Mouse (Mus musculus): ENCODE results near the gene Dbr1. TPM values are rescaled to one million over a fixed set of nuclear protein-coding genes. Genes with fewer than 3 reads are reported as not detected.

The Dbr1 gene
- total RNA-seq (2021) (10 to 100 TPM; 12.9 to 13.9 TPM), polyA plus RNA-seq (2012; rRNA removed) (9.9 and 11.9 TPM in 2 replicates)
- long read RNA-seq, transcript Dbr1-201 (8 exons, 2,261 nt) = major isoform, 13 of 18 reads
- long read RNA-seq, partial matches to known transcripts = 1 of 18 reads
- long read RNA-seq, other reads (novel, unspliced or antisense) = 4 of 18 reads

DNA sequence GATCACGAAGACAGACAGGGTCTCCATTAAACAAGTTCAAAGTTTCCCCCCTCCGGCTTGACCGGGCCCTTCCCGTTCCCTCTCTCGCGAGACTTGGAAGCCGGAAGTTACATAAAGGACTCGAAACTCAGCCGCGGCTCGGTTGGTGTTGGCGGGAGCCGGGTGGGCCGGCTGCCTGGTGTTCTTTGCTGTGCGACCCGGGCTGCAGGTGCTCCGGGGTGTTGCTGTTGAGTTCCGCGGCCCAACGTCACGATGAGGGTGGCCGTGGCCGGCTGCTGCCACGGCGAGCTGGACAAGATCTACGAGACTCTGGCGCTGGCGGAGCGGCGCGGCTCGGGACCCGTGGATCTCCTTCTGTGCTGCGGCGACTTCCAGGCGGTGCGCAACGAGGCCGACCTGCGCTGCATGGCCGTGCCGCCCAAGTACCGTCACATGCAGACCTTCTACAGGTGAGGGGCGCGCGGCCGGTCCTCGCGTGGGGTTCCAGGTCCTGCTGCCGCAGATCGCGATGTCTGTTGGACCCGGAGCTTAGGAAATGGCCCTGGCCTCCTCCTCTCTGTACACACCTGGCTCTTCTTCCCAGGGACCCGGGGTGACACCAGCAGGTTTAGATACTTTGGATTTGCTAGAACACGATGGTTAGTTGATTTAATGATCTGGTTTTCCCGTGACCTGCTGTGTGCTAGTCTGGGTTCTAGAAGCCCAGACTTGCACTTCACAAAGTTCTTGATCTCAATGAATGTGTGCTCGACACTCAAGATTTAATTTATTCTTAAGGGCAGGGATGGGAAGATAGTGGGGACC lies at the start of gene Dbr1:
Gene Dbr1, plus strand, starts transcription at position 123 of the 804 bp plus-strand sequence.
- peak; percentile 95 for DNase-seq

DNA sequence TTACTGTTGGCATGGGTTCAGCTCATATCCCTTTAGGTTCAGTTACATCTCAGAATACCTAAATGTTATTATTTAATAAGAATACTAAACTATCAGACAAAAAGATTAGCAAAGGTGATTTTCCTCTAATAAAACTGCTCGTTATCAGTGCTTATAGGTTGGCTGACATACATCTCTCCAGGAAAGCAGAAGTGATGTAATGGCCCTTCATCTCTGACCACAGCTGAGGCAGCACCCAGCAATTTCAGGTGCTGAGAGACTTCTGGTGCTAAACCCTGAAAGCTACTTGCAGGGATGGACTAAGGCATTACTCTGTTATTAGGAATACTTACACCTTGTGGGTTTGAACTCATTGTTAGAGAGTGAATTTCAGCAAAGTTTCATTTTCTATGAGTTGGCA lies 43.7 kb upstream of the Dbr1 start:
- no peak for DNase-seq

DNA sequence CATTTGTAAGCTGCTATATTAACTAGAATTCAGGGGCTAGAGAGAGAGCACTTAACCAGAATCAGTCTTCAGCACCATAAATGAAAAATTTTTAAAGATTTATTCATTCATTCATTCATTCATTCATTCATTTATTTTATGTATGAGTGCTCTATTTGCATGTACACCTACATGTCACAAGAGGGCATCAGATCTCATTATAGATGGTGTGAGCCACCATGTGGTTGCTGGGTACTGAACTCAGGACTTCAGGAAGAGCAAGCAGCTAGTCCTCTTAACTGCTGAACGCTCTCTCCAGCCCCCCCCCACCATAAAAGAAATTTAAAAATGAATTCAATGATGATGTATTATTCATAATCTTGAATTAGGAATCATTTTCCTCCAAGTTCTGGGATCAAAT lies 29.3 kb upstream of the Dbr1 start:
- no peak for DNase-seq

DNA sequence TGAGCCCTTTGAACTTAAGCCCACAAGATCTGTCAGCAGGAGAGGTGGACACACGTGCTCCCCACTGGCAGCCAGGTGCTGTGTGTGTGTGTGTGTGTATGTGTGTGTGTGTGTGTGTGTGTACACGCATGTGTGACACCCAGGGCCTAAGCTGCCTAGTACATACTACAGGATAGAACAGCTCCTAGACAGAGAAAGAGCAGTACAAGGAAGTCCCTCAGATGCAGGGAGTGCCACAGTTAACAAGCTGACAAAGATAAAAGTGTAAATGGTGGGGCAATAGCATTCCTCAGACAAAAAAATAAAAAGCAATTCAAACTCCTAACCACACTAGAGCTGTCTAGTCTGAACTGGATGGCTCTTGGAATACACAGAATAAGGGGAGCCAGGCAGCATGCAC lies 23.5 kb upstream of the Dbr1 start:
- DNase-seq = no peak

DNA sequence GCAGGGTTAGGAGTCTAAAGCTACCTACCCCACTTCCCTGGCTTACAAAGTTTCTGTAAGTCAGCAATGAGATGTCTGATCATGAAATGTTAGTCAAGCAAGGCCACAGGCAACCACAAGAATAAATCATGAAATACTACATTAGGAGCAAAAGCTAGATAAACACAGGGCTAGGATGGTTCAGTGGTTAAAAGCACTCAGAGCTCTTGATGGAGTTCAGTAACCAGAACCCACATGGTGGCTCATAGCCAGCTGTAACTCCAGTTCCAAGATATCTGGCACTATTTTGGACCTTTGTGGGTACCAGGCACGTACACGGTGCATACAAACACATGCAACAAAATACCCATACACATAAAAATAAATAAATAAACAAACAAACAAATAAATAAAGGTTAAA lies 22.6 kb upstream of the Dbr1 start:
- DNase-seq = peak; percentile 43

DNA sequence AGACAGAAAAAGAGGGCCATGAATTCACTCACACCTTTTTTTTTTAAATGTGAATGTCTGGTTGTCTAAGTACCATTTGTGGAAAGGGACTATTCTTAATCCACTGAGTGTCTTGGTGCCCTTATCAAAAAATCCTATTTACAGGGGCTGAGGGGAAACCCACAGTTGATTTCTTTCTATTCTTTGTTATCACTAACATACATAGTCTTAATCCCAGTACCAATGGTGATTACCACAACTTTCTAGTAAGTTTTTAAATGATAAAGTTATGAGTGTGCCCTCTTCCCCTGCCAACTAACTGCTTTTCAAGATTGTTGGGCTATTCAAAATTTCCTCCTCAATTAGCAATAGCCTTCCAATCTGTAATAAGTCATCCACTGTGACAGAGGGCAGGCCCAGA lies 21.5 kb upstream of the Dbr1 start:
- DNase-seq = no peak

DNA sequence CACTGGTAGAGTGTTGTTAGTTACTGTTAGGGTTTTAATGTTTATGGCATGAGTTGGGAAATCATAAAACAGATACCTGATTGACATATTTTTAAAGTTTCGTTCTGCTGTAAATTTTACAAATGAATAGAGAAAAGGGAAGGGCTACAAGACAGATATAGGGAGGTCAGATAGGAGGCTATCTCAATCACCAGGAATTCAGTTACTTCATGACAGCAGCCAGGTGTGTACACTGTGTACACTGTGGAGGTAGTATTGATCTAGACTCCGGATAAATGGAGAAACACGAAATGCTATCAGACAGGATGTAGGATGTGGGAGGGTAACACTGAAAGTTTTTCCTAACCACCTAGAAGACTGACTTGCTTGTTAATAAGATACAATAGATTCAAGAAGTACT lies 20.3 kb upstream of the Dbr1 start:
- no peak for DNase-seq

DNA sequence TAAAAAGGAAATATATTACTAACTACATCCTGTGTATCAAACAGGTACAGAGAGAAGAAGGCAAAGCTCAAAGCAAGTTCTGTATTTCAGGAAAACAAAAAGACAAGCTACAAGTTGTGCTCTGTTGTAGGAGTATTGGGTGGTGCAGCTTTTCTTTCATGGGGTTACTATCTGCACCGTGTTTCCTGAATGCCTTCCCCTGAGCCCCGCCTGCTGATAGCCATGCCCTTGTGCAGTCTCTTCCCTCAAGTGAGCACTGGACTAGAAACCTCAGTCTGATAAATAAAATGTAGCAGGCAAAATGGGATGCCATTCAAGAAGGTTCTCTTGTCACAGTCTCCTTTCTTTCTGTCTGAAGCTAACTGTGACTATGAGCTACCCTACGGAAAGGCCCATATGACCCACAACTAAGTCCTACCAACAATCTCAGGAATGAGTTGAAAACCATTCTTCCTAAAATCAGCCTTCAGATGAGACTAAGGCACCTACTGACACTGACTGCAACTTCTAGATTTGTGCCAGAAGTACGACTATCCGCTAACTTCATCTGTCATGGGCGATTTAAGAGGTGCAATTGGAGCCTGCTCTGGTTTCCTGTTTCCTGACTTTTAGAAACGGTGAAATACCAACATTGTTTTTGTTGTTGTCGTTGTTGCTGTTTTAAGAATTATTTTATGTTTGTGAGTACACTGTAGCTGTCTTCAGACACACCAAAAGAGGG lies 17.9 kb upstream of the Dbr1 start:
- DNase-seq = no peak

DNA sequence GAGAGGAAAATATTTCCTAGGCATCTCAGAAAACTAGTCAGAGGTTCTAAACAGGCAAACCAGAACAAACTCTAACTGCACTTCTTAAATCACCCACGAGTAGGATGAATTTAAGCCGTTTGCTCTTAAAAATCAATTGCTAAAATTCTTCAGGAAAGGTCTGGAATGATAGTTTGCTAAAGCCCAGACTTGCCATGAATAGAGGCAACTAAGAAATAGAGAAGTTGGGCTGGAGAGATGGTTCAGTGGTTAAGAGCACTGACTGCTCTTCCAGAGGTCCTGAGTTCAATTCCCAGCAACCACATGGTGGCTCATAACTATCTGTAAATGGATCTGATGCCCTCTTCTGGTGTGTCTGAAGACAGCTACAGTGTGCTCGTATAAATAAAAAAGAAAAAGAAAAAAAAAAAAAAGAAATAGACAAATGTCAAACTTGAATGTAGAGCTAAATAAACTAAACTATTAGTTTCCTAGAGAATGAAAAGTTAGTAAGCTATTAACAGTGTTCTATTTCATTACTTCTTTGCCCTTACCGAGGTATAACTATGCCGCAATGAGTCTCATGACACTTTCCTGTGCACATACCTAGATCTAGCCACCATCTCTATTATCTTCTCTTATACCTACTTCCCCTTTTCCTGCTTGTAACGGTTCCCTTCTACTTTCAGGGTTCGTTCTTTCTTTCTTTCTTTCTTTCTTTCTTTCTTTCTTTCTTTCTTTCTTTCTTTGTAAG lies 16.6 kb upstream of the Dbr1 start:
- DNase-seq = no peak

DNA sequence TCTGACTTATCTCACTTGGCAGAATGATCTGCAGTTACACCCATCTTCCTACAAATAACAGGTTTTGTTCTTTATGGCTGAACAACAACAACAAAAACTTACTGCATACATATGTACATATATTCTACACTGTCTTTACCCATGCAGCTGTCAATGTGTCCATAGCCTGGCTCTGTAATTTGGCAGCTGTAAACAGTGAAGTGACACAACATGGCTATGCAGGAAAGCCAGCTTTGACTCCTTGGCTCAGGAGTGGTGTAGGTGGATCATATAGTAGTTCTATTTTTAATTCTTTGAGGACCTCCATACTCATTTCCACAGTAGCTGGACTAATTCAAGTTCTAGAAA lies 16.1 kb upstream of the Dbr1 start:
- no peak for DNase-seq

DNA sequence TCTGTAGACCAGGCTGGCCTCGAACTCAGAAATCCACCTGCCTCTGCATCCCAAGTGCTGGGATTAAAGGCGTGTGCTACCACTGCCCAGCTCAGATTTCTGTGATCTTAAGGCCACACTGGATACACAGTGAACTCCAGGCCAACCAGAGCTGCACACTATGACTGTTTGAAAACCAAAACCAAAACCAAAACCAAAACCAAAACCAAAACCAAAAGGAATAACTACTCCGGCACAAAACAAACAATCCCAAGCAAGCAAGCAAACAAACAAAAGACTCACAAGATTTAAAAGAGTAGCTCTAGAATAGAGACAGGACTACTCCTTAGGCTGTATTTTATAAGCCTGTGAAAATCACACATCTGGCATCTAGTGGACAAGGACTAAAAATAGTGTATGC lies 15.2 kb upstream of the Dbr1 start:
- no peak for DNase-seq

DNA sequence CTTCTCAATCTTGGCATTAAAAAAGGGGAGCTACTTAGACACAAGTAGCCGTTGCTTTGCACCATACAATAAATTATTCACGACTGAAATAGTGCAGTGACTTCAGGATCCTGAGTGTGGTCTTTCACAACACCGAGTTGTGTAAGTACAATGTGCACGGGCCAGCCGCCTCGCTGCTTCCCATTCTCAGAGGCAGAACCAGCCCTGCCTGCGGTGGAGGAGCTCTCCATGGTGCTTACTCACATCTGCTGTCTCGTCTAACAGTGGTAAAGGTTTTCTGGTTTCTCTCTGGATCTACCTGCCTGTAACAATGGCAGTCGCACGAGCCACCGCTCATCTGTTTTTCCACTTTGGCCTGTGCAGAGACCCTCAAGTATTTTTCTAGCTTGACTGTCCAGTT lies 11.9 kb upstream of the Dbr1 start:
- DNase-seq = peak; percentile 82

DNA sequence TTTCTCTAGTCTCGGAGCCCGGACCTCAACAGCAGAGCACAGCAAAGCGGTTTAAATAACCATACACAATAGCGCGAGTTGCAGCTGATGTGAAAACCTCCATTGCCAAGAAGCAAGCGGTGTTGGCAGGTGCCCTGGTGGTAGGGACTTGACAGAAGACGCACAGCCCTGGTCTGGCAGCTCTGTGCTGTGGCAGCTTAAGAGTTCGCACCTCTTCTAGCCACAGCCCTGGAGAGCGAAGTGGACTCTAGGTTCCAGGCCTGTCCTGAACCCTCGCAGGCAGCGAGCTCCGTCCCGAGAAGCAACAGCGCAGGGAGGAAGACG lies 7.6 kb upstream of the Dbr1 start:
- DNase-seq = no peak

DNA sequence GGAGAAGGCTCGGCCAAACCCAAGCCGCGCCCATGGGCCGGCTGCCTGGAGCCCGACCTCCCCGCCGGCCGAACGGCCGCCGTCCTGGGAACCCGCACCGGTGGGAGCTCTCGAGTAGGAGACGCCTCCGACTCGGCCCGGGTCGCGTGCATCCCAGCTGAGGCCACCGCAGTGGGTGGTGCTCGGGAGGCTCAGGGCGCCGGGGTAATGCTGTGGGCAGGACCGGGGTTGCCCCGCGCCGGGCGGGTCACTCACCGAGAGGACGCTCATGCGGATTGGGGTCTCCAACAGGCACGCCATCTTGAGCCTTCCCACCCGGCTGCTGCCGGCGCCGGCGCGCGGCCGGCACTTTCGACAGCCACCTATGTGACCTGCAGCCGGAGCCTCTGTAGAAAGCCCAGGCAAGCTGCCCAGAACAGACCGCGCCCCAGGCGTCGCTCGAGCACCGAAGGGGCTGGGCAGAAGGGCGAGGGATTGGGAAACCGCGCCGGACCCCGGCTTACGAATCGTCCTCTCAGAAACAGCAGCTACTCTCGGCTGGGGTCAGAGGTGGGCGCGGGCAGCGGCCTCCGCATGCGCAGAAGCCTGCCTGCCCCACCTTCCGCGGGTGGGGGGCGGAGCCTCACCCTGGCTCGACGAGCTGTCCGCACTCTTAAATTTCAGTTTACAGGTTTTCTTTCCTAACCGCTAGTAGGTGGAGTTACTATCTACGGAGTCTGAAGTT lies 7.1 kb upstream of the Dbr1 start, which contains the start of gene Armc8:
Gene Armc8, minus strand, starts transcription at position 553 of the 724 bp plus-strand sequence.
- peak; percentile 95 for DNase-seq

DNA sequence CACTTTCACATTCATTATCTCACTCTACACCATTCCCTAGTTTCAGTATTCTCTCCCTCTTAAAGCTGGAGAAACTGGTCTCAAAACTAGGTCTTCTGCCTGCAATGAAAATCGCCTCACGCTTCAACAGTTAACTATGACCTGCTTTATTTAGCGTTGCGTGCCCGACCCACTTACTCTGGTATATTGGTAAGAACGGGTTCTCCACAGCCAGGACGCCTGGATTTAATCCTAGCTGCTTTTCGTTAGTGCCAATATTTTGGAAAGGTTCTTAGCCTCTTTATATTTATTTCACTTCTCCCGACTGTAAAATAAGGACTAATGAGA lies 6.6 kb upstream of the Dbr1 start:
- no peak for DNase-seq

DNA sequence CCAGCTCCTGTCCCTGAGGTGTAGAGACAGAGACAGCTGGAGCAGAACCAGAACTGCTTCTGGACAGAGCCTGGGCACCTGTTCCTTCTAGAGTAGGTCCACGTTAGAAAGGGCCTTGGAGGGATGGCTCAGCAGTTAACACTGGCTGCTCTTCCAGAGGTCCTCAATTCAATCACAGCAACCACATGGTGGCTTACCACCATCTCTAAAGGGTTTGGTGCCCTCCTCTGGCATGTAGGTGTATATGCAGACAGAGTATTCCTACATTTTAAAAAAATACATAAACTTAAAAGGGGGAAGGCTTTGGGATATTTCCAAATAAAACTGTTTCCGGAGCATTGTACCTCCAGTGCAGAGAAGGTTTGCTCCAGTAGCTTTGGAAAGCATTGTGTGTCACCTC lies 5.1 kb downstream of the Dbr1 start:
- peak; percentile 40 for DNase-seq

DNA sequence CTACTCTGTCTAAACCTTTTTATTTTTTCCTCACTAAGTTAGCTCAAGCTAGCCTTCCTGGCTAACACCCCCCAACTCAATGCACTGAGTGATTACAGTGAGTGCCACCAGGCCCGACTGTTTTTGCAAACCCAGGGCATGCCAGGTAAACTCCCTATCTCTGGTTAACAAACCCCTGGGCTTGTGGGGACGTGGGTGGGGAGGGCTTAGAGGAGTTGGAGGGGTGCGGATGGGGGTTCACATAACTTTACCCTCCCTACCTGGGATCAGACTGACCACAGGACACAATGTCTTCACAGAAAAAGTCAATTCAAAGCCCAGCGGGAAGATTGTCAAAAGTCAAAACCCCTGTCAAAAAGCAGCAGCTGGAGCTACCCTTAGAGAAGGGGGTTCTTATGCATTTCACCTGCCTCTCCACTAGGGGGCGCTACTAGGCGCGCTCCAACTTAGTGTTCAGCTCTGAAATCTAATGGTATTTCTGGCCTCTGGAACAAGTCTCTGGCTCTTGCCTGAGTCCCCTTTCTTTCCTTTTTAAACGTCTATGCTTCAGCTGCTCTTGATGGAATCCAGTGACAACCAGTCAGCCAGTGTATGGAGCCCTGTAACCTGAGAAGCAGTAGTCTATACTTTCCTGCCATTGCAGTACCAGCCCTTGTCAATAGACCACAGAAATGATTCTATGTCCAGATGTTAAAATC lies 12.1 kb downstream of the Dbr1 start:
- DNase-seq = peak; percentile 64

DNA sequence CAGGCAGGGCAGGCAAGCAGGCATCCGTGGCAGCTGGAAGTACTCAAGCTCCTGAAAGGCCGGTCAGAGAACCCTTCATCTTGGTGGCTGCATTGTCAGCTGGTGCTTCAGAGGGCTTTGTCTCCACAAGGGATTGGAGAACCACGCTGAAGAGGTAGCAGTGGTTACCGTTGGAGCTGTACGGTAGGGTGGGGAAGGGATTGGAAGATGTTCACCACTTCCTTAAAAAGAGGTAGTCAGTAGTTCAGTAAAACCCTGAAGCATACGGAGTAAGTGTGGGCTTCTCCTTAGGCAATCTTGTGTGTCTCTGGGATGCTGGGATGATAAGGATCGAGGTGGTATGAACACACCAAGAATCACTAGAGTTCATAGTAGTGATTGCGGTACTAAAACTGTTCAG lies 15.5 kb downstream of the Dbr1 start:
- DNase-seq = no peak

DNA sequence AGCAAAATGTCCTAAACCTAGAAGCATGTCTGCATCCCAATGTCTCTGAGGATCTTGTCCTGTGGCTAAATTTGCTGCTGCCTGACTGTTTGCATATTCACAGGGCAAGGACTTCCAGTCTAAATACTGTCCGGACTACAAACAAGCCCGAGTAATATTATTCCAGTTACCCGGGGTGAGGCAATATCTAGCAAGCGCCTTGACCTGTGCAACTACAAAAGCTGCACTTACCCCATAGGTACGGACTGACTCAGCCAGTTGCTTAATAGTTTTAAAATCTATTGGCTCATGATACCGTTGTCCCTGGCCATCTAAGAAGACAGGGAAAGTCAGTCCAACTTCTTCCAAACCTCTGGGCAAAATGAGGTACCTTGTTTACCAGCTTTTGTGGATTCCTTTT lies 23.5 kb downstream of the Dbr1 start:
- DNase-seq = peak; percentile 18

DNA sequence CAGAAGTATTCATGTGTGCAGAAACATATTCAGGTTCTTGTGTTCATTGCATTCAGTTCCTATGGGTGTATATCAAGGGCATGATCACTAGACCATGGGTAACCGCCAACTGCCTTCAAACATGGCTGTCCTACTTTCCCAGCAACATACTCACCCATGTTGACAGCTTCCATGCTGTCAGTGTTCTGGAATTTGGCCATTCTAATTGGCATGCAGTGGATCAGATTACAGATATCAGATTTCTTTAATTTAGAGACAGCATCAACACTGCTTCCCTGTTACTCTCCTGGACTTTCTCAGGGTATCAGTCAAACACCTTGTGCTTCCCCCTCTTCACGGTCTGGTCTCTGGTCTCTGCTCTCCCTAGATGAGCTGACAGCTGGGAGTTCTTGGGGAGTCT lies 28.0 kb downstream of the Dbr1 start:
- DNase-seq = no peak

DNA sequence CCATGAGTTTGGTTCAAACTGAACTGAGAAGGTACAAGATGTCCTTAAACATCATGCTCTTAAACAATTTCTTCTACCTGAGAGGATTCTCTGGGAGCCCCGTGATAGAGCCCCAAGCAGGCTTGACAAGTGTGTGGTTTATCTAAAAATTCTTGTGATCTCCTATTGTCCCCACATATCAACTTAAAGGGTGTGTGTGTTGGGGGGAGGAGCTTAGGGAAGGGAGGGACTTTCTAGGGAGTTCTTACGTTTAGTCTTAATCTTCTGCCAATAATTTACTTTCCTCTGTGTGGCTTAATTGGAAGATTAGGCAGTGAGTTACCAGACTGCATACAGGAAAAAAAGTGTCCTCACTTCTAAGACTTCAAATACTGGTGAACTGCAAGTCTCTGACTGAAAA lies 36.6 kb downstream of the Dbr1 start, which contains the start of gene A4gnt:
Gene A4gnt, plus strand, starts transcription at position 301 of the 400 bp plus-strand sequence.
- no peak for DNase-seq

DNA sequence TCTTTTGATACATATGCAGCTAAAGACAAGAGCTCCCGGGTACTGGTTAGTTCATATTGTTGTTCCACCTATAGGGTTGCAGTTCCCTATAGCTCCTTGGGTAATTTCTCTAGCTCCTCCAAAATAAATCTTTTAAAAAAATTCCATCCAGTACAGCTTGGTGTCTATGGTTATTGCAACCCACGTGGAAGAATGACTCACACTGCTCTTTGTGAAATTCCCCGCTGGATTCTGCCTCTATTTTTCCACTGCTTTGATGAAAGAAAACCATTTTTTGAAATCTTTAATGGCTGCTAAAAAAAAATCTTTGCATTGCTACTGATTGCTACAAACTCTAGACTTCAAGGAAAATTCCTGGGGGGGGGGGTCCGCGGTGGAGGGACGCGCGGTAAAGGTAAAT lies 44.1 kb downstream of the Dbr1 start:
- no peak for DNase-seq

All from adrenal gland, adult 2 months (tissue).